Mouse (Mus musculus) left cerebral cortex, postnatal 25 days (tissue): ENCODE data around the gene Mob2. TPM values are rescaled to one million over a fixed set of nuclear protein-coding genes. Genes with fewer than 3 reads are reported as not detected.

Source experiments
- DNase-seq, 2 experiments: peaks; one replicate each; pipeline ENCODE4 v3.0.0; 2022; ENCODE audit warnings: low spot score in 2 of 2, mixed read lengths in 1 of 2
- intact Hi-C: fragments of 180-260 bp; cut with DNase I; formaldehyde crosslinking; loops from one replicate; pipeline ENCODE4 v1.15.1; 2025
- total RNA-seq, 2 experiments: library from RNA; stranded (reverse); gene quantifications; 2 replicates each; pipeline ENCODE4 v1.2.3; 2021

Gene Mob2
- 10 to 100 TPM; 33.7 to 37.8 TPM for total RNA-seq

GRCm38 (mm10) chr7:142060931-142061565 is at the start of gene Mob2:
Mob2 (minus strand) TSS chr7:142061065.
- intact Hi-C loops, result no loop called here

GRCm38 (mm10) chr7:142104747-142105146 is 43.9 kb upstream of the Mob2 start:
- intact Hi-C loops, result no loop called here
- DNase-seq, result no peak

More at GRCm38 (mm10) chr7:142060931-142061565, at the start of gene Mob2:
- DNase-seq, result peak; percentile 93

- peak; percentile 85 to 88 for DNase-seq
- intact Hi-C loops, result loop anchor here (1.0 to 2.0 kb wide), 2 partner anchors 26 to 81 kb away; no protein-coding TSS in a partner anchor
These were observed 36.9 kb upstream of the Mob2 start for GRCm38 (mm10) chr7:142097776-142098175.

GRCm38 (mm10) chr7:142096701-142097100 is 35.8 kb upstream of the Mob2 start:
- intact Hi-C loops, result no loop called here
- no peak for DNase-seq

- DNase-seq, result peak; percentile 97
- intact Hi-C loops, result loop anchor here (2.0 kb wide), 1 partner anchor 143 kb away; no protein-coding TSS in a partner anchor
These were observed 34.5 kb upstream of the Mob2 start, which contains the start of gene Dusp8 for GRCm38 (mm10) chr7:142095183-142095931. Dusp8 (minus strand) TSS chr7:142095843.

GRCm38 (mm10) chr7:142094301-142095143 is 33.7 kb upstream of the Mob2 start:
- DNase-seq, result peak; percentile 70 to 81
- intact Hi-C loops, result loop anchor here (2.0 kb wide), 1 partner anchor 142 kb away; no protein-coding TSS in a partner anchor

- intact Hi-C loops, result loop anchor here (2.0 kb wide), 1 partner anchor 141 kb away; no protein-coding TSS in a partner anchor
- DNase-seq, result no peak
These were observed 32.9 kb upstream of the Mob2 start for GRCm38 (mm10) chr7:142093696-142094240.

- intact Hi-C loops, result no loop called here
- DNase-seq, result no peak
These were observed 32.1 kb upstream of the Mob2 start for GRCm38 (mm10) chr7:142092991-142093390.

- peak; percentile 62 to 79 for DNase-seq
- intact Hi-C loops, result no loop called here
These were observed 31.0 kb upstream of the Mob2 start for GRCm38 (mm10) chr7:142091848-142092247.

GRCm38 (mm10) chr7:142089648-142090447 is 29.0 kb upstream of the Mob2 start:
- no peak for DNase-seq
- intact Hi-C loops, result no loop called here

GRCm38 (mm10) chr7:142088886-142089285 is 28.0 kb upstream of the Mob2 start:
- DNase-seq, result peak in 1 of 2 experiments; percentile 74

GRCm38 (mm10) chr7:142087069-142087652 is 26.3 kb upstream of the Mob2 start:
- intact Hi-C loops, result no loop called here

More at GRCm38 (mm10) chr7:142088886-142089285, 28.0 kb upstream of the Mob2 start:
- intact Hi-C loops, result no loop called here

GRCm38 (mm10) chr7:142086159-142086905 is 25.5 kb upstream of the Mob2 start:
- intact Hi-C loops, result no loop called here
- no peak for DNase-seq

More at GRCm38 (mm10) chr7:142087069-142087652, 26.3 kb upstream of the Mob2 start:
- no peak for DNase-seq

GRCm38 (mm10) chr7:142084820-142085219 is 24.0 kb upstream of the Mob2 start:
- DNase-seq, result peak in 1 of 2 experiments; percentile 46
- intact Hi-C loops, result no loop called here

- DNase-seq, result no peak
- intact Hi-C loops, result no loop called here
These were observed 23.5 kb upstream of the Mob2 start for GRCm38 (mm10) chr7:142084395-142084794.

- peak in 1 of 2 experiments; percentile 75 for DNase-seq
- intact Hi-C loops, result no loop called here
These were observed 22.9 kb upstream of the Mob2 start for GRCm38 (mm10) chr7:142083588-142084317.

- intact Hi-C loops, result no loop called here
- no peak for DNase-seq
These were observed 21.7 kb upstream of the Mob2 start for GRCm38 (mm10) chr7:142082607-142083006.
